Mouse (Mus musculus) heart, postnatal 0 days (tissue): Measurements from ENCODE around the gene Hrh2. TPM values are rescaled to one million over a fixed set of nuclear protein-coding genes. Genes with fewer than 3 reads are reported as not detected.

Experiments
- ATAC-seq: fragments of 200-750 bp; cut with Nextera tagmentation; 2 replicates; pipeline ENCODE4 v1.8.0; 2017; ENCODE audit warnings: low read depth, moderate number of reproducible peaks, moderate library complexity; ENCODE audit not compliant: insufficient read depth
- DNase-seq: peaks from one replicate; pipeline ENCODE4 v3.0.0-alpha.2; 2016; ENCODE audit warnings: low spot score
- H3K27ac ChIP-seq: fragments of 300-500 bp; sonication (generic); 2 replicates; pipeline ENCODE4 v1.5.1; 2014; ENCODE audit warnings: low read depth, mild to moderate bottlenecking
- H3K27me3 ChIP-seq: fragments of 300-500 bp; sonication (generic); 2 replicates; pipeline ENCODE4 v1.6.1; 2014; ENCODE audit warnings: low read length, mixed read lengths; ENCODE audit not compliant: control insufficient read depth, insufficient read depth
- H3K36me3 ChIP-seq: fragments of 300-500 bp; sonication (generic); replicated peaks from 2 replicates; pipeline ENCODE4 v1.6.1; 2014; ENCODE audit warnings: low read length, mixed read lengths; ENCODE audit not compliant: control insufficient read depth, insufficient read depth
- H3K4me1 ChIP-seq: fragments of 300-500 bp; sonication (generic); 2 replicates; pipeline ENCODE4 v1.6.1; 2014; ENCODE audit warnings: antibody characterized with exemption; ENCODE audit not compliant: control insufficient read depth, insufficient read depth
- H3K4me2 ChIP-seq: fragments of 300-500 bp; sonication (generic); 2 replicates; pipeline ENCODE4 v1.6.1; 2014; ENCODE audit warnings: low read depth, mild to moderate bottlenecking, low read length, moderate library complexity
- H3K4me3 ChIP-seq: fragments of 300-500 bp; sonication (generic); 2 replicates; pipeline ENCODE4 v1.5.1; 2014; ENCODE audit warnings: low read depth, low read length
- H3K9ac ChIP-seq: fragments of 300-500 bp; sonication (generic); replicated peaks from 2 replicates; pipeline ENCODE4 v1.6.1; 2014; ENCODE audit warnings: low read depth, low read length, mixed read lengths
- H3K9me3 ChIP-seq: fragments of 300-500 bp; sonication (generic); replicated peaks from 2 replicates; pipeline ENCODE4 v1.6.1; 2016; ENCODE audit warnings: low read length; ENCODE audit not compliant: control insufficient read depth
- CTCF ChIP-seq: IDR thresholded peaks from 2 replicates; pipeline ENCODE4 v1.5.1; 2016; ENCODE audit warnings: antibody characterized with exemption, control low read depth, low read depth
- EP300 ChIP-seq: IDR thresholded peaks from 2 replicates; pipeline ENCODE4 v1.6.1; 2016; ENCODE audit warnings: antibody characterized with exemption, low read depth
- WGBS: fragments of 180-500 bp; shearing (Covaris S2); extraction: QIAGEN DNeasy Blood & Tissue Kit; methylation state at CpG from one replicate; pipeline ENCODE4 v1.1.7; 2014; 5-methylcytosine and 5-hydroxymethylcytosine counted together
- polyA plus RNA-seq: library from polyadenylated mRNA; unstranded; fragments of >200 nt; fragmentation: Nextera tagmentation; extraction: Ambion mirVana; gene quantifications from 2 replicates; pipeline ENCODE4 v1.2.1, GENCODE M21; 2015
- total RNA-seq: library from RNA; depleted of rRNA; stranded (reverse); fragments of >200 nt; gene quantifications from 2 replicates; pipeline ENCODE4 v1.2.3, GENCODE M21; 2014; ENCODE audit warnings: low replicate concordance; rRNA removed

The Hrh2 gene
- total RNA-seq: 0.58 TPM in 1 of 2 replicates, not detected in the other
- 0.07 and 0.08 TPM in 2 replicates for polyA plus RNA-seq

- no peaks in the 10 kb centered on the region for H3K9me3 ChIP-seq
- peaks cover 31% of the 10 kb centered on the region for H3K27me3 ChIP-seq
- peak within 1 kb of the TSS; percentile 54 for H3K4me2 ChIP-seq
- no peak for DNase-seq
- ATAC-seq: no peak
- TF ChIP-seq EP300: no peak
- TF ChIP-seq CTCF: no peak
- H3K4me3 ChIP-seq: peak within 1 kb of the TSS; percentile 28
- H3K27ac ChIP-seq: no peak within 1 kb of the TSS
- H3K4me1 ChIP-seq: peaks cover 4% of the 10 kb centered on the region; the same call in 1 of the 2 replicates
- 2% methylated on average over 31 of the region's 31 CpGs for WGBS
- no peaks in the 10 kb centered on the region for H3K36me3 ChIP-seq
- no peak within 1 kb of the TSS for H3K9ac ChIP-seq
Observed at GRCm38 (mm10) chr13:54192021-54192481, at the start of gene Hrh2. TSS of gene Hrh2 (plus strand) at chr13:54192129.

GRCm38 (mm10) chr13:54143788-54144187, 48.1 kb upstream of the Hrh2 start:
- no peak for TF ChIP-seq EP300

GRCm38 (mm10) chr13:54144624-54145023, 47.3 kb upstream of the Hrh2 start:
- TF ChIP-seq EP300 (no peak), CTCF (no peak)
- Histone ChIP-seq H3K4me2 (no peak overlapping the region), H3K27ac (no peak overlapping the region), H3K27me3 (peaks cover 6% of the 10 kb centered on the region; the same call in 1 of the 2 replicates), H3K36me3 (no peaks in the 10 kb centered on the region), H3K9me3 (peaks cover 8% of the 10 kb centered on the region; the same call in 1 of the 2 replicates), H3K4me1 (no peaks in the 10 kb centered on the region), H3K9ac (no peak overlapping the region), H3K4me3 (no peak overlapping the region)
- no peak for DNase-seq
- WGBS: 52% methylated on average over 5 of the region's 5 CpGs
- ATAC-seq: no peak

More at GRCm38 (mm10) chr13:54143788-54144187, 48.1 kb upstream of the Hrh2 start:
- H3K27ac ChIP-seq: no peak overlapping the region
- H3K4me1 ChIP-seq: no peaks in the 10 kb centered on the region
- H3K27me3 ChIP-seq: peaks cover 6% of the 10 kb centered on the region; the same call in 1 of the 2 replicates
- no peaks in the 10 kb centered on the region for H3K36me3 ChIP-seq
- ATAC-seq (peak; percentile 27; the same call in 1 of the 2 replicates), DNase-seq (no peak)
- H3K9me3 ChIP-seq: peaks cover 8% of the 10 kb centered on the region; the same call in 1 of the 2 replicates
- WGBS: 9% methylated on average over 5 of the region's 5 CpGs
- no peak overlapping the region for H3K4me2 ChIP-seq
- no peak overlapping the region for H3K4me3 ChIP-seq
- no peak overlapping the region for H3K9ac ChIP-seq

GRCm38 (mm10) chr13:54147328-54147727, 44.6 kb upstream of the Hrh2 start:
- DNase-seq: no peak
- Histone ChIP-seq H3K4me1 (no peaks in the 10 kb centered on the region), H3K4me3 (no peak overlapping the region), H3K36me3 (no peaks in the 10 kb centered on the region), H3K27me3 (peaks cover 6% of the 10 kb centered on the region; the same call in 1 of the 2 replicates), H3K27ac (no peak overlapping the region), H3K9ac (no peak overlapping the region), H3K4me2 (no peak overlapping the region), H3K9me3 (peaks cover 8% of the 10 kb centered on the region; the same call in 1 of the 2 replicates)
- TF ChIP-seq EP300 (no peak), CTCF (peak; percentile 15; the same call in 1 of the 2 replicates)
- 57% methylated on average over 1 of the region's 1 CpGs for WGBS
- no peak for ATAC-seq

GRCm38 (mm10) chr13:54152421-54152820, 39.5 kb upstream of the Hrh2 start:
- 70% methylated on average over 1 of the region's 1 CpGs for WGBS
- no peaks in the 10 kb centered on the region for H3K9me3 ChIP-seq
- no peaks in the 10 kb centered on the region for H3K36me3 ChIP-seq
- no peak overlapping the region for H3K27ac ChIP-seq
- no peak overlapping the region for H3K4me2 ChIP-seq
- ATAC-seq (no peak), DNase-seq (no peak)
- H3K27me3 ChIP-seq: peaks cover 6% of the 10 kb centered on the region; the same call in 1 of the 2 replicates
- TF ChIP-seq EP300: no peak
- TF ChIP-seq CTCF: no peak
- H3K4me3 ChIP-seq: no peak overlapping the region
- H3K9ac ChIP-seq: no peak overlapping the region
- H3K4me1 ChIP-seq: no peaks in the 10 kb centered on the region

GRCm38 (mm10) chr13:54152911-54153310, 39.0 kb upstream of the Hrh2 start:
- DNase-seq (no peak), ATAC-seq (no peak)
- H3K27me3 ChIP-seq: peaks cover 4% of the 10 kb centered on the region; the same call in 1 of the 2 replicates
- H3K9ac ChIP-seq: no peak overlapping the region
- H3K4me3 ChIP-seq: no peak overlapping the region
- no peaks in the 10 kb centered on the region for H3K9me3 ChIP-seq
- 53% methylated on average over 7 of the region's 7 CpGs for whole genome bisulfite sequencing
- no peaks in the 10 kb centered on the region for H3K4me1 ChIP-seq
- TF ChIP-seq EP300: no peak
- TF ChIP-seq CTCF: no peak
- H3K36me3 ChIP-seq: no peaks in the 10 kb centered on the region
- no peak overlapping the region for H3K27ac ChIP-seq
- no peak overlapping the region for H3K4me2 ChIP-seq
